Mouse (Mus musculus): ENCODE results near the gene Zdhhc15. TPM values are rescaled to one million over a fixed set of nuclear protein-coding genes. Genes with fewer than 3 reads are reported as not detected.

Gene Zdhhc15
- total and polyA plus RNA-seq, 2 experiments from 2014 or later, result 2.0 to 5.6 TPM

- Histone ChIP-seq H3K4me1 (ENCODE audit: insufficient read depth, low read length) (no peaks in the 10 kb centered on the region; the same call in 1 of the 2 replicates), H3K36me3 (ENCODE audit: insufficient read depth, low read length) (no peaks in the 10 kb centered on the region), H3K27ac (ENCODE audit: low read depth, low read length) (no peak overlapping the region), H3K4me2 (ENCODE audit: low read depth, low read length, poor library complexity, severe bottlenecking) (no peak overlapping the region), H3K9ac (replicated peaks; ENCODE audit: low read length, poor library complexity, severe bottlenecking) (no peak overlapping the region), H3K27me3 (ENCODE audit: insufficient read depth, low read length) (no peaks in the 10 kb centered on the region; the same call in 1 of the 2 replicates), H3K4me3 (ENCODE audit: low read depth, low read length) (no peak overlapping the region), H3K9me3 (ENCODE audit: low read length) (no peaks in the 10 kb centered on the region)
- ATAC-seq (ENCODE audit: low FRiP score) (no peak), DNase-seq (ENCODE audit: low spot score) (no peak)
- 64% methylated on average over 4 of the region's 4 CpGs for WGBS
- no peak for TF ChIP-seq CTCF (IDR thresholded peaks at IDR 0.05)
Measured at GRCm38 (mm10) chrX:104489626-104490355, 181.1 kb downstream of the Zdhhc15 start.

GRCm38 (mm10) chrX:104488870-104489467 lies 181.9 kb downstream of the Zdhhc15 start:
- WGBS, result 85% methylated on average over 4 of the region's 4 CpGs
- H3K9me3 ChIP-seq (ENCODE audit: low read length), result no peaks in the 10 kb centered on the region
- no peak overlapping the region for H3K4me3 ChIP-seq (ENCODE audit: low read depth, low read length)
- no peaks in the 10 kb centered on the region for H3K36me3 ChIP-seq (ENCODE audit: insufficient read depth, low read length)
- H3K9ac ChIP-seq (replicated peaks; ENCODE audit: low read length, poor library complexity, severe bottlenecking), result no peak overlapping the region
- H3K27ac ChIP-seq (ENCODE audit: low read depth, low read length), result no peak overlapping the region
- no peak for TF ChIP-seq CTCF (IDR thresholded peaks at IDR 0.05)
- DNase-seq (ENCODE audit: low spot score), result no peak
- H3K4me2 ChIP-seq (ENCODE audit: low read depth, low read length, poor library complexity, severe bottlenecking), result no peak overlapping the region
- no peak for ATAC-seq (ENCODE audit: low FRiP score)
- no peaks in the 10 kb centered on the region; the same call in 1 of the 2 replicates for H3K27me3 ChIP-seq (ENCODE audit: insufficient read depth, low read length)
- H3K4me1 ChIP-seq (ENCODE audit: insufficient read depth, low read length), result no peaks in the 10 kb centered on the region; the same call in 1 of the 2 replicates

GRCm38 (mm10) chrX:104488036-104488435 lies 182.8 kb downstream of the Zdhhc15 start:
- 79% methylated on average over 3 of the region's 3 CpGs for WGBS
- H3K9ac ChIP-seq (replicated peaks; ENCODE audit: low read length, poor library complexity, severe bottlenecking), result no peak overlapping the region
- H3K4me2 ChIP-seq (ENCODE audit: low read depth, low read length, poor library complexity, severe bottlenecking), result no peak overlapping the region
- no peaks in the 10 kb centered on the region; the same call in 1 of the 2 replicates for H3K27me3 ChIP-seq (ENCODE audit: insufficient read depth, low read length)
- TF ChIP-seq CTCF (IDR thresholded peaks at IDR 0.05), result no peak
- H3K36me3 ChIP-seq (ENCODE audit: insufficient read depth, low read length), result no peaks in the 10 kb centered on the region
- H3K4me3 ChIP-seq (ENCODE audit: low read depth, low read length), result no peak overlapping the region
- DNase-seq (ENCODE audit: low spot score) (no peak), ATAC-seq (ENCODE audit: low FRiP score) (no peak)
- H3K4me1 ChIP-seq (ENCODE audit: insufficient read depth, low read length), result no peaks in the 10 kb centered on the region; the same call in 1 of the 2 replicates
- H3K9me3 ChIP-seq (ENCODE audit: low read length), result no peaks in the 10 kb centered on the region
- H3K27ac ChIP-seq (ENCODE audit: low read depth, low read length), result no peak overlapping the region

Other genes with a start within 250 kb of the Zdhhc15 start
- gene Uprt, start 188.2 kb downstream of the Zdhhc15 start, total RNA-seq (2014; rRNA removed), result 11.3 and 13.6 TPM in 2 replicates
- gene Uprt, start 188.2 kb downstream of the Zdhhc15 start, polyA plus RNA-seq (2015; fragmentation: Nextera tagmentation; extraction: Ambion mirVana), result 0.76 and 1.4 TPM in 2 replicates
- gene Magee2, start 186.2 kb upstream of the Zdhhc15 start, total RNA-seq (2014; rRNA removed), result 40.8 and 43.7 TPM in 2 replicates
- gene Magee2, start 186.2 kb upstream of the Zdhhc15 start, polyA plus RNA-seq (2015; fragmentation: Nextera tagmentation; extraction: Ambion mirVana), result 32.6 and 35.1 TPM in 2 replicates

Data from midbrain, postnatal 0 days (tissue).